Mouse (Mus musculus): ENCODE results near the gene Pdpr. TPM values are rescaled to one million over a fixed set of nuclear protein-coding genes. Genes with fewer than 3 reads are reported as not detected.
A peak's percentile ranks its signal among the peaks of the same experiment; 100 is the strongest.
"Not testable (repeated sequence)": the region's sequence is repeated elsewhere in the genome, so short reads cannot be mapped to it uniquely, and the experiment has no call there.

Pdpr gene
- polyA plus RNA-seq, 1 experiment: 17.3 TPM

- Histone ChIP-seq H3K27me3 (ENCODE audit: control insufficient read depth, insufficient read depth, low read length) (no peaks in the 10 kb centered on the region), H3K4me3 (replicated peaks; ENCODE audit: insufficient read depth, low read depth, low read length) (no peak overlapping the region), H3K4me1 (ENCODE audit: control insufficient read depth, insufficient read depth, low read length) (no peaks in the 10 kb centered on the region), H3K27ac (ENCODE audit: insufficient read depth, low read length) (no peak overlapping the region)
- WGBS: 94% methylated on average over 5 of the region's 5 CpGs
- no peak for TF ChIP-seq CTCF (IDR thresholded peaks at IDR 0.05; ENCODE audit: borderline replicate concordance, insufficient read depth, low read depth, low read length)
- no peak for TF ChIP-seq POLR2A (IDR thresholded peaks at IDR 0.05; ENCODE audit: borderline replicate concordance, insufficient read depth, low read length)
- DNase-seq: no peak
These were observed 20.5 kb downstream of the Pdpr start for GRCm38 (mm10) chr8:111114891-111115290.

- TF ChIP-seq CTCF (IDR thresholded peaks at IDR 0.05; ENCODE audit: borderline replicate concordance, insufficient read depth, low read depth, low read length) (no peak), POLR2A (IDR thresholded peaks at IDR 0.05; ENCODE audit: borderline replicate concordance, insufficient read depth, low read length) (no peak)
These were observed 25.1 kb downstream of the Pdpr start for GRCm38 (mm10) chr8:111119481-111119880.

DNA sequence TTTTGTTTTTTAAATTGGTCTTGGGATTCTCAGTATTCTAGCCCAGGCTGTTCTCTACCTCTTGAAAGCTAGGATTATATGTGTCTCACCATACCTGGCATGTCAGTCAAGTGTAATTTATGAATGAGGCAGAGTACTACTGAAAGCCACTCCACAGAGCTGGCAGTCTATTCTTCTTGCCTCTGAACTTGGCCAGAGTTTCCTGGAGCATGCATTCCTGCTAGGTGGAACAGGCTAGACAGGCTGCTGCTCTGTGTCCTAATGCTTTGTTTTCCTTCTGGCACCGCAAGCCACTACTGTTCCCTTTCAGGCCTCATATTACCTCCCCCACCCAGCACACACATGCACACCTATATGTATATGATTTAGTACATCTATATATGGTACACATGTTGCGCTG lies 36.3 kb downstream of the Pdpr start:
- no peak for DNase-seq
- no peaks in the 10 kb centered on the region for H3K27me3 ChIP-seq (ENCODE audit: control insufficient read depth, insufficient read depth, low read length)
- no peak overlapping the region for H3K4me3 ChIP-seq (replicated peaks; ENCODE audit: insufficient read depth, low read depth, low read length)
- no peak overlapping the region for H3K27ac ChIP-seq (ENCODE audit: insufficient read depth, low read length)
- no peaks in the 10 kb centered on the region for H3K4me1 ChIP-seq (ENCODE audit: control insufficient read depth, insufficient read depth, low read length)
- no peak for TF ChIP-seq CTCF (IDR thresholded peaks at IDR 0.05; ENCODE audit: borderline replicate concordance, insufficient read depth, low read depth, low read length)
- TF ChIP-seq POLR2A (IDR thresholded peaks at IDR 0.05; ENCODE audit: borderline replicate concordance, insufficient read depth, low read length): no peak
- WGBS: 69% methylated on average over 2 of the region's 2 CpGs

More at GRCm38 (mm10) chr8:111119481-111119880, 25.1 kb downstream of the Pdpr start:
- no peaks in the 10 kb centered on the region for H3K27me3 ChIP-seq (ENCODE audit: control insufficient read depth, insufficient read depth, low read length)
- no peak overlapping the region for H3K4me3 ChIP-seq (replicated peaks; ENCODE audit: insufficient read depth, low read depth, low read length)
- DNase-seq: no peak
- no peaks in the 10 kb centered on the region for H3K4me1 ChIP-seq (ENCODE audit: control insufficient read depth, insufficient read depth, low read length)
- no peak overlapping the region for H3K27ac ChIP-seq (ENCODE audit: insufficient read depth, low read length)
- 54% methylated on average over 3 of the region's 3 CpGs for WGBS

DNA sequence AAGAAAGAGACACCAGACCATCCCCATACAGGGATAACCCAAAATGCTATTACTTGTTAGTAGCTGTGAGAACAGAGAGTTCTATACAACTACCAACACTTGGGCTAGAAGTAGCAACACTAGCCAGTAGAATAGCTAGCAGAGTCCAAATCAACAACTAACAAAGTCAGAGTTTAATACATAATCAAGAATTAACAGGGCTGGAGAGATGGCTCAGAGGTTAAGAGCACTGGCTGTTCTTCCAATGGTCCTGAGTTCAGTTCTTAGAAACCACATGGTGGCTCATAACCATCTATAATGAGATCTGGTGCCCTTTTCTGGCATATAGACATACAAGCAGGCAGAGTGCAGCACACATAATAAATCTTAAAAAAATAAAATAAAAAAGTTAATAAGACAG lies 48.1 kb downstream of the Pdpr start:
- Histone ChIP-seq H3K4me1 (ENCODE audit: control insufficient read depth, insufficient read depth, low read length) (peaks cover 4% of the 10 kb centered on the region), H3K27ac (ENCODE audit: insufficient read depth, low read length) (no peak overlapping the region), H3K27me3 (ENCODE audit: control insufficient read depth, insufficient read depth, low read length) (no peaks in the 10 kb centered on the region), H3K4me3 (replicated peaks; ENCODE audit: insufficient read depth, low read depth, low read length) (no peak overlapping the region)
- TF ChIP-seq POLR2A (IDR thresholded peaks at IDR 0.05; ENCODE audit: borderline replicate concordance, insufficient read depth, low read length) (no peak), CTCF (IDR thresholded peaks at IDR 0.05; ENCODE audit: borderline replicate concordance, insufficient read depth, low read depth, low read length) (no peak)
- no peak for DNase-seq

DNA sequence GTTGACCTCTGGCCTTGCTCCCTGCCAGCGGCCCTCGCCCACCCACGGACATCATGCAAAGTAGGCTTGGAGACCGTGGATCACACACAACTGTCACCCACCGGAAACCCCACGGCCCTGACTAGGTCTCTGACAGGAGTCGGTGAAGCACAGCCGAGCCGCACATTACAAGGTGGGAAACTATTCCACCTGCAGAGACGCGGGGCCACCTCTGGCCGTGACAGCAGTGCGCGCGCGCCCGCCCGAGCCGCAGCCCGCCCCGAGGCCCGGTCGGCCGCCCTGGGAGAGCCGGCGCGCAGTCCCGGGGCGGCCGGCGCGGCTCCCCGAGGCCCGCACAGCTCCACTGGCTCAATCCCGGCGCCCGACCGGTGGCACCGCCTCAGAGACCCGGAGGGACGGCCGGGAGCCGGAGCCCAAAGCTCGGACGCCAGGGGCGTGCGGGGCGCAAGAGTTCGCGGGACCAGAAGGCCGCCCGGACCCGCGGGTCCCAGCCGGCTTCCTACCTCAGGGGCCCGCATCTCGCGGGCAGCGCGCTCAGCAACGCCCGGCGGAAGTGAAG lies 50.5 kb downstream of the Pdpr start:
- not testable (repeated sequence) for H3K27me3 ChIP-seq (ENCODE audit: control insufficient read depth, insufficient read depth, low read length); H3K4me1 ChIP-seq (ENCODE audit: control insufficient read depth, insufficient read depth, low read length)
- H3K27ac ChIP-seq (ENCODE audit: insufficient read depth, low read length): peak overlapping the region; percentile 27; the same call in 1 of the 2 replicates
- DNase-seq: peak in 1 of 2 experiments; percentile 39
- H3K4me3 ChIP-seq (replicated peaks; ENCODE audit: insufficient read depth, low read depth, low read length): peak overlapping the region; percentile 87
- WGBS: under 1% methylated on average over 62 of the region's 63 CpGs

GRCm38 (mm10) chr8:111145460-111146012 lies 51.1 kb downstream of the Pdpr start:
- not testable (repeated sequence) for H3K27me3 ChIP-seq (ENCODE audit: control insufficient read depth, insufficient read depth, low read length); H3K4me1 ChIP-seq (ENCODE audit: control insufficient read depth, insufficient read depth, low read length)
- peak; percentile 67 for TF ChIP-seq POLR2A (IDR thresholded peaks at IDR 0.05; ENCODE audit: borderline replicate concordance, insufficient read depth, low read length)
- peak; percentile 95 for DNase-seq
- 1% methylated on average over 68 of the region's 74 CpGs for WGBS
- peak overlapping the region; percentile 87; the same call in 1 of the 2 replicates for H3K27ac ChIP-seq (ENCODE audit: insufficient read depth, low read length)
- peak overlapping the region; percentile 58 for H3K4me3 ChIP-seq (replicated peaks; ENCODE audit: insufficient read depth, low read depth, low read length)

GRCm38 (mm10) chr8:111155721-111156436 lies 61.4 kb downstream of the Pdpr start:
- no peak for TF ChIP-seq POLR2A (IDR thresholded peaks at IDR 0.05; ENCODE audit: borderline replicate concordance, insufficient read depth, low read length)
- TF ChIP-seq CTCF (IDR thresholded peaks at IDR 0.05; ENCODE audit: borderline replicate concordance, insufficient read depth, low read depth, low read length): no peak
- Histone ChIP-seq H3K27me3 (ENCODE audit: control insufficient read depth, insufficient read depth, low read length) (no peaks in the 10 kb centered on the region), H3K4me1 (ENCODE audit: control insufficient read depth, insufficient read depth, low read length) (no peaks in the 10 kb centered on the region), H3K4me3 (replicated peaks; ENCODE audit: insufficient read depth, low read depth, low read length) (no peak overlapping the region), H3K27ac (ENCODE audit: insufficient read depth, low read length) (no peak overlapping the region)
- no peak for DNase-seq
- WGBS: 84% methylated on average over 8 of the region's 8 CpGs

DNA sequence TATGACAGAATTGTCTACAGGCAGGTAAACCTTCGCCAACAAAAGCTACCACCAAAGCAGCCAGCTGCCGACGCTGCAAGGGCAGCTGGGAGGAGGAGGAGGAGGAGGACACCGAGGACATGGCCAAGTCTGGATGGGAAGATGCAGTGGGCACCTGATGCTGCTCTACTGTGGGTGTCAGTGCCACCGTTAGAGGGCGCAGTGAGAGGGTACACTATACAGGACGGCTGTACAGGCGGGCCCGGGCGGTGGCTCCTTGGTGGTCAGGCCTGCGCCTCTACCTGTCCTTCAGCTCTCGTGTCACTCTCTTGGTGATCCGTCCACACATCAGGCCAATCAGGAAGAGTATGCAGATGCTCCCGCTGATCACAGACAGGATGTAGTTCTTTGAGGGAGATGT lies 63.2 kb downstream of the Pdpr start:
- TF ChIP-seq CTCF (IDR thresholded peaks at IDR 0.05; ENCODE audit: borderline replicate concordance, insufficient read depth, low read depth, low read length) (peak; percentile 73), POLR2A (IDR thresholded peaks at IDR 0.05; ENCODE audit: borderline replicate concordance, insufficient read depth, low read length) (no peak)
- H3K27me3 ChIP-seq (ENCODE audit: control insufficient read depth, insufficient read depth, low read length): no peaks in the 10 kb centered on the region
- H3K4me1 ChIP-seq (ENCODE audit: control insufficient read depth, insufficient read depth, low read length): no peaks in the 10 kb centered on the region
- H3K27ac ChIP-seq (ENCODE audit: insufficient read depth, low read length): no peak overlapping the region
- no peak overlapping the region for H3K4me3 ChIP-seq (replicated peaks; ENCODE audit: insufficient read depth, low read depth, low read length)
- WGBS: 39% methylated on average over 14 of the region's 14 CpGs
- DNase-seq: peak; percentile 41 to 63
